Mouse (Mus musculus) naive thymus-derived CD4-positive, alpha-beta T cell, adult 2 months (primary cell): ENCODE results near the gene Nudcd3.
"Not testable (repeated sequence)": the region's sequence is repeated elsewhere in the genome, so short reads cannot be mapped to it uniquely, and the experiment has no call there.

Experiments used
- DNase-seq: peaks from one replicate; pipeline ENCODE4 v3.0.0-alpha.2; 2011; ENCODE audit warnings: low read depth

The Nudcd3 gene

DNA sequence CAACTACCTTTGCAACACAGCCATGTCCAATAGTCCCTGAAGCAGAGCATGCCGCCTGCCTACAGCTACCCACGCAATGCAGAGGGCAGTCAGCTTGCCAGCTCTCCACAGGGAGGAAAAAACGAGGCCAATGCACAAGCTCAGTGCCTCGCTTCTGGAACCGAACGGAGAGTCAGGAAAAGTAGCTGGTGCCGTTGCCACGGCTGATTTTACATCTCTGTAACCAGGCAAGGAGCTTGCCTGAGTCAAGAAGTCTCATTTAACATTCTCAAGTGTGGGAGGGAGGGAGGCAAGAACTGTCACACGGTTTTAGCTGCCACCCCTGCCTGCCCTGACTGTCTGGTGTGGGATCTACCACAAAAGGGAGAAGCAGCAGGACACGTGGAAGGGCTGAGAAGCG is 79.6 kb downstream of the Nudcd3 start:
- DNase-seq, result no peak

GRCm38 (mm10) chr11:6120001-6120400 is 80.2 kb downstream of the Nudcd3 start:
- DNase-seq, result no peak

DNA sequence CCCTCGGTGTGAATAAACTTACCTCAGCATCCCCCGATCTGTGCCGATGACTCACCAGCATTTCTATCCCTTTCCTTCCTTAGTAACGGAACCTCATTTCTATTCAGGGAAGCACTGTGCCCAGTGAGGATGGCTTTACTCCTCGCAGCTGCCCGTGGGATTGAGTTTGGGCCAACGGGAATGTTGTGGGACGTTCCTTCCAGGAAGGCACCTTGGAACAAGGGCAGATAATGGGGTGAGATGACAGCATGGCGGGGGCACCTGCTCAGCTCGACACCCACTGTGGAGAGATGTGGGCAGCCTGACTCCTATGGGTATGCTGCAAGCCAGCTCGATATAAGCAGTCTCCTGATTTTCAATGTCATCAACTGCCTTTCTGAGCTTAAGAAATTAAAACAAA is 80.9 kb downstream of the Nudcd3 start:
- DNase-seq, result no peak

- DNase-seq, result no peak
These were observed 82.3 kb downstream of the Nudcd3 start for GRCm38 (mm10) chr11:6117956-6118355.

GRCm38 (mm10) chr11:6111734-6112484 is 88.3 kb downstream of the Nudcd3 start:
- no peak for DNase-seq

- DNase-seq, result no peak
These were observed 90.2 kb downstream of the Nudcd3 start for GRCm38 (mm10) chr11:6109990-6110389.

- DNase-seq, result no peak
These were observed 91.9 kb downstream of the Nudcd3 start for GRCm38 (mm10) chr11:6108296-6108695.

DNA sequence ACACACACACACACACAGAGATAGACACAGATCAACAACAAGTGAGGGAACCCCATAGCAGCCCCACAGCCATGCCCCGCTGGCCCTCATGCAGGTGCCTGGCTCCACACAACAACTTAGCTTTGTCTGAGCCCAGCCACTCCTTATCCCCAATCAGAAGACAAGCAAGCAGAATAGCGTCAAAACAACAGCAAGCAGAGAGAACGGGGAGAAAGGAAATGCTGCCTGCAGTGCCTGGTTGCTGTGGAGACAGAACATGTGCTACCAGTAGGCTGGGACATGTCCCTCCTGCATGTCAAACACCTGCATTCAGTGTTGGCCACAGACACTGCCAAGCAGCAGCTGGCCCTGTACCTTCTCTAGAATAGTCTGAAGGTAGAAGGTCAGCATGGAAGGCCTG is 92.5 kb downstream of the Nudcd3 start:
- DNase-seq, result no peak

DNA sequence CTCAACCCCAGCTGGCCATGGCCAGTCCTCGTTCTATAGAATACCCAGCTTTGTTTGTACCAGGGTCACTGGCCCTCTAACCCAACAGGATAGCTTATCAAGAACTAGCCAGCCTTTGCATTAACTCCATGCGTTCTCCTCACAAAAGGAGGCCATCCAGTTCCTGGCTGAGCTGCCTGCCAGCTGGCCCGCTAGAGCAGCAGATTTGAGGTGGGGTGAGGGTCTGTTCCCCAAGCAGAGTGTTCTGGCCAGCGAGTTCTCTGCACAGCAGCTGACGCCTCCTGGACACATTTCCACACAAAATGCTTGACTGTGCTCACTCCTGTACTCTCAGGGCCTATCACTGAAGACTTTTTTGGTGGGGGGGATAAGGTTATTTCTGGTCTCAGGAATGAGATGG is 95.5 kb downstream of the Nudcd3 start:
- no peak for DNase-seq

GRCm38 (mm10) chr11:6096637-6097036 is 103.6 kb downstream of the Nudcd3 start:
- DNase-seq, result not testable (repeated sequence)

DNA sequence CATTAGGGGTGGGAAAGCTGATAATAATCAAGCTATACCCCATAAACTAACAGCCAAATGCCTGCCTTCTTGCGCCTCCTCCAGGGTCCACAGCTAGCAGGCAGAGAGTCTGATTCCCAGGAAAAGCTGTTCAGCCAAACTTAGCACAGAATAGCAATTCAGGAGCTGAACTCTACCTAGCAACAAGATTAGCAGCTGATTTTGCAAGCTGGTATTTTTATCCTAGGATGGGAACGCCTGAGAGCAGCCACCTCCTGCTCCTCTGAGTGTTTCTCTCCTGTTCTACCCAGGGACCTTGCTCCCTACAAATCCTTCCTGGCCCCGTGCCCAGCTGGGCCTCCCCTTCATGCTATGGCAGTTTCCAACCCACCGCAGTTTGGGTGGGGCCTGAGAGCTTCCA is 113.2 kb downstream of the Nudcd3 start:
- no peak for DNase-seq

DNA sequence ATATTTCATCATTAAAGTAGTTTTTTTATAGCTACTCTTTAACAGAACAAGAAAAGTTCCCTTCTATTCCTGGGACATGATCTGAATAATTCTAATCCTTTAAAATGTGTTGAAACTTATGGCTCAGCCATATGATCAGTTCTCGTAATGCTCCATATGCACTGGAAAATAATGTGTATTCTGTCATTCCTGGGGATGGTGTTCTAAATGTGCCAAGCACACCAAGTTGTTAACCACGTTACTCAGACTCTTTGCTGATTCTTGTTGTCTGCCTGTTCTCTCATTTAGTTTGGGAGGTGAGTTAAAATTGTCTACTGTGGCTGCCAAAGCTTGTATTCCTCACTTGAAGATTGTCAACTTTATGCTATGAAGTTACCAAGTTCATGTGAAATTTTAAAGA is 121.5 kb downstream of the Nudcd3 start:
- no peak for DNase-seq

GRCm38 (mm10) chr11:6075618-6076066 is 124.6 kb downstream of the Nudcd3 start:
- DNase-seq, result no peak

- no peak for DNase-seq
These were observed 131.8 kb downstream of the Nudcd3 start for GRCm38 (mm10) chr11:6068181-6068957.

- no peak for DNase-seq
These were observed 133.1 kb downstream of the Nudcd3 start for GRCm38 (mm10) chr11:6067160-6067559.

- DNase-seq, result no peak
These were observed 134.0 kb downstream of the Nudcd3 start, which contains the start of gene Camk2b for GRCm38 (mm10) chr11:6066176-6066575. Camk2b (minus strand) TSS chr11:6066362.

GRCm38 (mm10) chr11:6065551-6066121 is 134.6 kb downstream of the Nudcd3 start:
- no peak for DNase-seq

- DNase-seq, result no peak
These were observed 135.1 kb downstream of the Nudcd3 start for GRCm38 (mm10) chr11:6065046-6065521.

DNA sequence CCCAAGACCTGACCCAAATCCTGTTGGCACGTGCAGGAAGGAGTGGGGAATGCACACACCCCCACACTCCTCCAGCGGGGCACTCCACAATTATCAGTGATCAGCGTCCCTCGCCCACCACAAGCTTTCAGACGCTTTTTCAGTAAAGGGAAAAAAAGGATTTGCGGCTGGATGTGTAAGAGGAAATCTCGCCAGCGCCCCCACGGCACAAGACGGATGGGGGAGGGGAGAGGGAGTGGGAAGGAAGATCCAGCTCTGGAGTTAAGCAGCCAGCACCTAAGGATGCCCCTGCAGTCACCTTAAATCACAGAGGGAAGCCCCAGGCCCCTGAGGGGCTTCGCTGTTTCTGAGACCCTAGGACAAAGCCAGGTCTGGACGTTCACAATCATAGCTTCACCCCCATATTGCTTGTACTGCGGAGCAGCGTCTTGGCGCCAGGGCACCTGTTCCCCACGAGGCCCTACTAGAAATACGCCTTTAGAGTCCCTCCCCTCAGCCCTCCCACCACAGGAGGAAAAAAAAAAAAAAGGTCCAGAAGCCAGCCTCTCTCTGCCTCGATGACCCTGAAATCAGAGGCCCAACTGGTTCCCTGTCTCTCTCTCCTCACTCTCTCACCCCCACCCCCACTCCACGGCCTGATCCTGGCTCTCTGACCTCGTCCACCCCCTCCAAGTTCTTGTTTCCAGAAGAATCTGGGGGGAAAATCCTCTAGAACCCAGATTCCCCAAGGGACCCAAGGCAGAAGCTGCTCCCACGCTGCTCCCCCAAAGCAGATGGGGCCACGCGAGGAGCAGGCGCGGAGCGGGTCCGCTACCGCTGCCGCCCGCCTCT is 135.8 kb downstream of the Nudcd3 start:
- DNase-seq, result no peak

GRCm38 (mm10) chr11:6063501-6064214 is 136.6 kb downstream of the Nudcd3 start:
- DNase-seq, result no peak

GRCm38 (mm10) chr11:6063065-6063464 is 137.2 kb downstream of the Nudcd3 start:
- DNase-seq, result no peak
